Mouse (Mus musculus) E14TG2a.4 (cell line): Measurements from ENCODE around the gene Vasp.

Experiments used
- CTCF ChIP-seq: conservative IDR thresholded peaks from 2 replicates; pipeline ENCODE4 v1.5.1; 2014; ENCODE audit warnings: low read length
- NANOG ChIP-seq: IDR thresholded peaks from 2 replicates; pipeline ENCODE4 v1.6.1; 2014; ENCODE audit warnings: borderline replicate concordance, low read length, mixed read lengths
- POU5F1 ChIP-seq: IDR thresholded peaks from 2 replicates; pipeline ENCODE4 v1.6.1; 2014; ENCODE audit warnings: low read length, borderline replicate concordance

GRCm38 (mm10) chr7:19297794-19298193 is 26.2 kb upstream of the Vasp start:
- no peak for TF ChIP-seq CTCF
- no peak for TF ChIP-seq NANOG
- no peak for TF ChIP-seq POU5F1
